Mouse (Mus musculus) right cerebral cortex, adult 18-20 months (tissue): ENCODE measurements at regions not wholly inside any gene's neighbourhood (a gene's known extent, or its start where the extent isn't known, plus 50 kb on each side); places are given as distances from the start of the nearest gene placed in this dataset.

Source experiments
- DNase-seq: peaks from one replicate; pipeline ENCODE4 v3.0.0; 2022; ENCODE audit warnings: mixed read lengths

DNA sequence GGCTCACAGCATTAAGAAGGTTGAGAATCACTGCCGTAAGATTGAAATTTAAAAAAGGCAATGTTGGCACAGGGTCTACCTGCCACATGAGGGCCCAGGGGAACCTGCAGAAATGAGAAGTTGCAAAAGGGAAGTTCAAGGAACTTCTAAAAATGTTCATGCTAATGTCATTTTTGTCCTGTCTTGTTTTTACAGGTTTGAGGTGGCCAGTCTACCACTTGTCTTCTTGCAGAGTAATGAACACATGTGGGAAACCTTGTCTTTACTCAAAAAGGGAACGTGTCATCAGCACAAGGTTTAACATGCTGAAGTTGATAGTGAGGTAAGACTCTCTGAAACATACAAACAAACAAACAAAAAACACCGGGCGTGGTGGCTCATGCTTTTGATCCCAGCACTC is 71.4 kb upstream of the Nanos1 start:
- no peak for DNase-seq

DNA sequence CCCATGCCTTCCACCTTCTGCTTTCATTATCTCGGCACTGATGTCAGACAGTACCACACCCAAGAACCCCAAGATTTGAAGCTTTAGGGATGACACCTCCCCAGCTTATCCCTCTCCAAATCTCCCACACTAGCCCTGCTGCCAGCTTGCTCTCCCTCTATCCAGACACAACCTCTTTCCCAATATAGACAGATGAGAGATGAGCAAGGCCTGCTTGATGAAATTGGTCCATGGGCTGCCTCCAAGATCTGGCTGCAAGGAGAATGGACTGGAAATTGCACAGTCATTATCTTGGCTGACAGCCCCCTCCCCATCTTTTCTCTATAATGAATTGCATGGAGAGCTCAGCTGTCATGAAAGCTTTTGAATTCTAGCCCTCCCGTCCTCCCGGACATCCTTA is 73.5 kb upstream of the Nanos1 start:
- DNase-seq, result peak; percentile 67

DNA sequence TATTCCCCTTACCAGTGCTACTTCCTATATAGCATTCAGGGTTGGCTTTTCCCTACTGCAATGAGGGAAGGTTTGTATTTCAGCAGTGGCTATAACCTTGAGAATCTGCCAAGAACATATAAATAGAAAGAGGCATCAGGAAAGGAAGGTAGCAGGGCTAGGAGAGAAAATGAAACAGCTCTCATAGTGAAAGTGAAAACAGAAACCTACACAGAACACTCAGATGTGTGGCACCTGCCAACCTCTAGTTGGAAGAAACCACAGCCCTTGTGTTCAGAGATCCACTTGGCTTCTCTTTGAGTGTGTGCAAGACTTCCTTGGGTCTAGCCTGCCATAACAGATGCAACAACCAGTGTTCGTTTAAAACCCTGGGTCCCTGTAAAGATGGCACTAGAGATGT is 74.3 kb upstream of the Nanos1 start:
- DNase-seq, result peak; percentile 3

DNA sequence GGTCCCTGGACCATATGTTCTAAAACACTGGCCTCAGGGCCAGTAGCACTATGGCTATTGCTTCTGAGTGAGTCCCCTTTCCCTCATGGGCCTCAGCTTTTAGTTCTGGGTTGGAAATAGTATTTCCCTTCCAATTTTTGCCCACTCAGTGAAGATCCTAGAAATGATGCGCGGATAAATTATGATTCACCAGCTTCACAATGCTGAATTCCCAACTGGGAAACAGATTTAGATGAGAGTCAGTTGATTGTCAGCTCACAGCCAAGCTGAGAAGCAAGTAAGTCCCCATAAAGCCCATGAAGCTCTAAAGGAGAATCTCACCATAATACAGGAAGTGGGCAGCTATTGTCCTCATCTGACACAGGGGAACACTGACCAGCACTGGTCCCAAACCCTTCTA is 77.6 kb upstream of the Nanos1 start:
- peak; percentile 5 for DNase-seq

DNA sequence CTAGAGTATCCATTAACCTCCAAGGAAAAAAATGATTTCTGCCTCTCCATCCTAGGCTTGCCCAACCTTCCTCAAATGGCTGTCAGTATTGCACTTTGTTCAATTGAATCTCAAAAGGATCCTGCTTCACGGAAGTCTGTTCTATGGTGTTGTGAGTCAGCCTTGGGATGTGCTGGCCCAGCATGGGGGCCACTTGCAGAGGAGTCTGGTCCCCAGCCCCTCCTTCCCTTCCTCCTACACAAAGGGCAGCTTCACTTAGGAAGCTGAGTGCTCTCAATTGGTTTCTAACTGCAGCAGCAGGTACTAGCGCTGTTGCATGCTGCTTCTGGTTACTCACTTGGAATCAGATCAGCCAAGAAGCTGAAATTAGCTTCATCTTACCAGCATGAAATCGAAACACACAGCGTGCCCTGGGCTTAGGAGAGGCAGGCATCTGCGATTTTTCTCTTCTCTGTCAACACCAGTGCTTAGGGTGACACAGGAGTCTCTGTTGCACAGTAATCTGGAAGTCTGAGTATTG is 80.8 kb upstream of the Nanos1 start:
- peak; percentile 2 for DNase-seq

DNA sequence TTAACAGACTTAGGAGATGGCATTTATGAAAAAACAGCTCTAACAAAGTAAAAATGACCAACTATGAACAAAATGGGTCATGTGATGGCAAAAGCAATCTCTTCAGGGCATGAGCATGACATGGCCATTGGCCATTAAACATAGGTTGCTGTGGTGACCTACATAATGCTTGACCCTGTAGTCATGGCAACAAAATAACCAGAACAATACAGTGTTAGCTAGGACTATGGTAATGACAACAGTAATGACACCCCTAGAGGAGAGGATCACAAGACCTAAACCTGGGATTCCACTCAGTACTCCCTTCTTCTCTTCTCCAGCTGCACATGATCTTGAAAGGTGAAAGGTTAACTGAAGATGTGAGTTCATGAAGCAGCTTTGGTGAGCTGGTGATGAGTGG is 85.0 kb upstream of the Nanos1 start:
- no peak for DNase-seq

DNA sequence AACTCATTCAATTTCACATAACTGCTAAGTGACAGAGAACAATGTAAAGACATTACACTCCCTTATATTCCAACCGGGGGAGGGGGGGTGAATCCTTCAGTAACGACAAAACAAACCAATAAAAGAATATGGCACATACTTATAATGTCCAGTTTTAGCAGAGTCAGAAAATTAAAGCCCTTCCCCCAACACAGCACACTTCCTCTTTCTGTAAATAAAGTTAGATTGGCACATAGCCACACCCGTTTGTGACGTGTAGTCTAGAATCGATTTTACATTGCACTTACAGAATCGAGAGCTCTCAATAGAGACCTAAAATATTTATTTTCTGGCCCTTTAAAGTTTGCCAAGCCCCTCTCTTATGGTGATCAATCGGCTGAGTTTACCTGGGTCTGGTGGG is 85.0 kb upstream of the Cacul1 start:
- no peak for DNase-seq

DNA sequence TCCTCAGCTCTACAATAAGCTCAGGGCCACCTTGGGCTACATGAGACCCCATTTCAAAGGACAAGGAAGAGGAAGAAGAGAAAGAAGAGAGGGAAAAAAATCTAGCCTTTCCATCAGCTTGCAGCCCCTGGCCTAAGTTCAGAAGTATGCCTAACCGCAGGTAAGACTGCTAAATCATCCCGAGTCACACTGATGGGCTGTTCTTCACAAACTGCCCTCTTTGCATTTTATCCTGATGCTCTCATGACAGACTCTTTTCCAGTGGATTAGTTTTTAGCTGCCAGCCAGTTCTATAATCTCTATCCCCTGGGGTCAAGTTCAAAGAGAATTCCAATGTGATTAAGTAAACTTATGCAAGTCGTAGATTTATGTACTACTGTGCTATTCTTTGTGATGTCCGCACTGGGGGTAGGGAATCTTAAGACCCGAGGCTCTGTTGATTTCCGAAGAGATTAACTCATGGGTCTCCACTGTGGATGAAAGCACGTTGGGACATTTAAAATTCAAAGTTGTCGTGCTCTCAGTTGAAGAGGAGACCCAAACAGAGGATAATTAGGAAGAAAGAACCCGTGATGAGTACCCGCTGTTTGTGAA is 70.4 kb upstream of the Cacul1 start:
- no peak for DNase-seq

DNA sequence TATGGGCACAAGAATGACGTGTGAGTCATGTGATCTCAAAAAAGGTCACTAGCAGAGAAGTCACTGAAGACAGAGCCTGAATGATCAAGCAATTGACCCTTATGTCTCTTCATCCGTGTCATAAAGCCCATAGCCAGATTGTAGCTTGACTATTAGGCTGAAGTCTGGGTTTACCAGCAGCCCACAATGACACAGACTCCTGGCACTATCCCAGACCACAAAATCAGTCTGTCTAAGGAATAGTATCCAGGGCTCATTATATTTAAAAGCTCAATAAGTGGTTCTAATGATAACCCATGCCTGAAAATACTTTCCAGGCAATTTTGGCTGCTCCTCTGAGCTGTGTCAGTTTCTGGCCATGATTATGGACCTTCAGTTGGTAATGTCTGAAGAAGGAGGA is 59.2 kb upstream of the Cacul1 start:
- DNase-seq, result no peak
